Mouse (Mus musculus) liver, adult 2 months (tissue): Measurements from ENCODE around the gene Fbxl3.

Experiments
- CTCF ChIP-seq: fragments of 200-500 bp; IDR thresholded peaks from 2 replicates; pipeline ENCODE4 v1.5.1; 2011; ENCODE audit warnings: low read depth, low read length, control low read depth
- POLR2A ChIP-seq: fragments of 200-500 bp; IDR thresholded peaks from 2 replicates; pipeline ENCODE4 v1.6.1; 2011; ENCODE audit warnings: low read length, control low read depth; ENCODE audit not compliant: insufficient read depth; ENCODE audit errors: extremely low read depth

DNA sequence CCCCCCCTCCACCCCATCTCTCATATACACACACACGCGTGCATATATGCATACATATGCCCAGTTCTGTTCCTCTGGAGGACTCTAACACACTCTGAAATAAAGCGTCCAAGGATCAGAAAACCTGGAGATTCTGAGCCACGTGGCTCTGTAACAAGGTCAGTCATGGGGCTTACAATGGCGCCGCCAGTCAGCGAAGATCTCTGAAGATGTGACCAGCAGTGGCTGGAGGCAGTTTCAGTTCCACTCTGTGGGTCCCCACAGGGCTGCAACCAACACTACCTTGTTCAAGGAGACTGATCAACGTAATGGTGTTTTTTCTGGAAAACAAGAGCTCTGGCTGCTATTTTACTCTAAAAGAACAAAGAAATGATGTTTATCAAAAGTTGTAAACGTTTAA, 65.3 kb downstream of the Fbxl3 start:
- TF ChIP-seq CTCF (no peak), POLR2A (no peak)
